Mouse (Mus musculus) c-Kit-negative CD71-positive TER-119-positive erythroid progenitor cells, embryonic 14.5 days (primary cell): ENCODE data around the gene Pdcd11.
A peak's percentile ranks its signal among the peaks of the same experiment; 100 is the strongest.

Experiments used
- DNase-seq: peaks from one replicate; pipeline ENCODE4 v3.0.0-alpha.2; 2013; ENCODE audit warnings: low read depth, low spot score

The Pdcd11 gene

GRCm38 (mm10) chr19:47168223-47168622, 77.7 kb downstream of the Pdcd11 start:
- DNase-seq = peak; percentile 36

- peak; percentile 40 for DNase-seq
Observed at GRCm38 (mm10) chr19:47168793-47169412, 78.3 kb downstream of the Pdcd11 start.

GRCm38 (mm10) chr19:47174515-47174914, 83.9 kb downstream of the Pdcd11 start:
- no peak for DNase-seq

- no peak for DNase-seq
Observed at GRCm38 (mm10) chr19:47175472-47175871, 84.9 kb downstream of the Pdcd11 start.

- DNase-seq = no peak
Observed at GRCm38 (mm10) chr19:47176916-47177505, 86.4 kb downstream of the Pdcd11 start.

DNA sequence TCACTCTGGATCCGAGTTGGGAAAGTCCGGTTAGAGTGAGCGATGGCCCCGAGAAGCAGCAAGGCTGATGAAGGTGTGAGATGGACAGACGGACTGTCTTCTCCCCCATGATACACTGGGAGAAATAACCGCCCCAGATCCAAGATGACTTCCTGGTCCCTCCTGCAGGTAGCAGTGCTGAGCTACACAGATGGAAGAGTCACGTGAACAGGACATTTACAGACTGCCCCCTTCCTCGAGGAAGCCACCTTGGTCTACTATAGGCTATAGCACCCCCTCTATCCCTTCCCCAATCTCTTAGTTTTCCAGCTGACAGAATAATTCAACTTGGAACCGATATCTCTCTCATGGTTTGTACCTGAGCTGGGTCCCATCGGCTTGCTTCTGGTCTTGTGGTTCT, 87.4 kb downstream of the Pdcd11 start:
- DNase-seq = no peak

GRCm38 (mm10) chr19:47178431-47179271, 88.1 kb downstream of the Pdcd11 start, which contains the start of gene Neurl1a:
TSS of gene Neurl1a (plus strand) at chr19:47178820.
- DNase-seq = no peak

DNA sequence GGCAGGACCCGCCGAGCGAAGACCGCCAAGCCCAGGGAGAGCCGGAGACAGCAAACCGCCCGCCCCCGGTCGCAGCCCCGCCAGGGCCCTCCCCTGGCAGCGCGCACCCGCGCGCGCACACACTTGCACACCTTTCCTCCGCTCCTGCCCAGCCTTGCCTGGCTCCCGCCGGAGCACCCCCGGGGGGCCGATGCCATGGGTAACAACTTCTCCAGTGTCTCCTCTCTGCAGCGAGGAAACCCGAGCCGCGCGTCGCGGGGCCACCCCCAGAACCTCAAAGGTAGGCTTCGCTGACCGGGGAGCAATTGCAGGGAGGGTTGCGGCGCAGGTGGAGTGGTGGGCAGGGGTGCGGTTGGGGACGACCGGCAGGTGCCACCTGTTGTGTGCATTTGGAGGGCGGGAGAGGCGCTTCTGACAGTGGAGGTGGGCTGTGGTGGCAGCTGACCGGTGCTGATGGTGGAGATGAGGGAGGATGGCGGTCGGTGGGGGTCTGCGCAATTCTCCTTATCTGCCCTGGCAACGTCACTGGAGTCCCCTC, 88.8 kb downstream of the Pdcd11 start:
- DNase-seq = no peak

DNA sequence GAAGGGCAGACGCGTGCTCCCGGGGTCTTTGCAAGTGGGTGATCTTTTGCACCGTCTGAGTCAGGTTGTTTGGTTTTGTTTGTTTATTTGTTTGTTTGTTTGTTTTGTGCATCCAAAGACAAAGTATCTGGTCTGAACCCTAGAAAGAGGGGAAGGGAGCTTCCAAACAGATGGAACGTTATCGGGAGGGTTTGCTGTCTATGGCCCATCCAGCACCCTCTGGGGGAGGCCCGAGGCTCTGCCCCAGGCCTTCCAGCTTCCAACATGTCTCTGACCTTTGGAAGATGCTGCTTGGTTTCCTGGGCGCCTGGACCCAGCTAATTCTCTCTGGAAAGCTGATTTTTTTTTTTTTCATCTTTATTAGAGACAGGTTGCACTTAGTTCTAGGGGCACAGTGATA, 89.4 kb downstream of the Pdcd11 start:
- DNase-seq = no peak
